Mouse (Mus musculus) lung, postnatal 25 days (tissue): ENCODE measurements around the gene Copz1.
"Not testable (repeated sequence)": the region's sequence is repeated elsewhere in the genome, so short reads cannot be mapped to it uniquely, and the experiment has no call there.

ENCODE experiments used
- DNase-seq: peaks from one replicate; pipeline ENCODE4 v3.0.0; 2022; ENCODE audit warnings: low spot score

Copz1 gene

GRCm38 (mm10) chr15:103252660-103253059, 19.9 kb upstream of the Copz1 start:
- DNase-seq, result peak; percentile 52

DNA sequence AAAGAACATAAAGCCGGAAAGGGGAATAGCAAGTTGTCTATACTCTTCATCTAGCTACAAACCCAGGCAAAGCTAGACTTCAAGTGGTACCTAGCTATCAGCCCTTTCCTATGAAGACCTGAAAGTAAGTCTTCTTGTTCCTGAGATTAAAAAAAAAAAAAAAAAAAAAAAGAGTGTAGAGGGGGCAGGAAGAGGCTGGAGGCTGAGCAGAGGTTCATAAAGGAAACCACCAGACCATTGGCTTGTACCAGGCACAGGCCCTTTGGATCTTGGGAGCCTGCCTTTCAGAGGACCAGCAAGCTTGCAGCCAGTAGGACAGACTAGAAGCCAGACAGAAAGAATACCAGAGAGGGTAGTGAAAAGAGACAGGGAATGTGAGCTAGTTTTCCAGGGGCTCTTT, 19.2 kb upstream of the Copz1 start:
- no peak for DNase-seq

- peak; percentile 43 for DNase-seq
Measured at GRCm38 (mm10) chr15:103255169-103255568, 17.3 kb upstream of the Copz1 start.

GRCm38 (mm10) chr15:103256210-103256986, 16.1 kb upstream of the Copz1 start:
- DNase-seq, result no peak

GRCm38 (mm10) chr15:103257790-103258728, 14.5 kb upstream of the Copz1 start, which contains the start of gene Nfe2:
TSS of gene Nfe2 (minus strand) at chr15:103258403.
- peak; percentile 94 for DNase-seq

GRCm38 (mm10) chr15:103259162-103259561, 13.4 kb upstream of the Copz1 start:
- DNase-seq, result no peak

DNA sequence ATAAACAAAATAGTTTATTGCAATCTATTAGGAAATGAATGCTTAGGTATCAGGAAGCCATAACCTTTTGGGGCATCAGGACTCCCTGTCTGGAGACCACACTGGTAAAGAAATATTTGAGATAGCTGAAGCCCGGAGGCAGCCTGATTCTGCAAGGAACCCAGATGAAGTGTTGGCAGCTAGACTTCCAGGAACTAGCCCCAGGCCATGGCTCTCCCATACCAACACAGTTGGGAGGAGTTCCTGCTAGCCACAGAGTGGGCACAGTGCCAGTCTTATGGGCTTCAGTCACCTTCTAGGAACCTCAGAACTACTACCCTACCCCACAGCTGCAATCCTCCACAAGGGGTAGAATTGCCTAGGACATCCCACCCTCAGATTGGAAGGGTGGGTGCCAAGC, 12.5 kb upstream of the Copz1 start:
- no peak for DNase-seq

DNA sequence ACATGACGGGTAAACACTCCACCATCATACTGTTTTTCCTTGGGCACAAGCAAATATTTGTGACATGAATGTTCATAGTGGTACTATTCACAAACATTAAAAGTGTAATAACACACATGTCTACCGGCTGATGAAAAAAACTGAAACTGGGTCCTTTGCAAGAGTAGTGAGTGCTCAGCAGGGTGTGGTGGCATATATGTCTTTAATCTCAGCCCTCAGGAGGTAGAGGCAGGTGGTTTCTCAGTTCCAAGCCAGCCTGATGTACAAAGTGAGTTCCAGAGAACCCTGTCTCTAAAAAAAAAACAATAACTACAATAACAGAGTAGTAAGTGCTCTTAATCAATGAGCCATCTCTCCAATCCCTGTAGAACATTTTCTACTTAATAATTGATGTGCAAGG, 7.7 kb upstream of the Copz1 start:
- DNase-seq, result no peak

- DNase-seq, result no peak
Measured at GRCm38 (mm10) chr15:103268903-103269302, 3.6 kb upstream of the Copz1 start.

DNA sequence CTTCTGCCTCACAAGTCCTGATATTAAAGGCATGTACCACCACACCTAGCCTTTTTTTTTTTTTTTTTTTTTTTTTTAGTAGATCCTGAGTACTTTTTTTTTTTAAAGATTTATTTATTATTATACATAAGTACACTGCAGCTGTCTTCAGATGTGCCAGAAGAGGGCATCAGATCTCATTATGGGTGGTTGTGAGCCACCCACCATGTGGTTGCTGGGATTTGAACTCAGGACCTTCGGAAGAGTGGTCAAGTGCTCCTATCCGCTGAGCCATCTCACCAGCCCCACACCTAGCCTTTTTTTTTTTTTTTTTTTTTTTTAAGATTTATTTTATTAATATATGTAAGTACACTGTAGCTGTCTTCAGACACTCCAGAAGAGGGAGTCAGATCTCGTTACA, 3.4 kb downstream of the Copz1 start:
- not testable (repeated sequence) for DNase-seq

GRCm38 (mm10) chr15:103277949-103278348, 5.4 kb downstream of the Copz1 start:
- no peak for DNase-seq

- DNase-seq, result no peak
Measured at GRCm38 (mm10) chr15:103279750-103280149, 7.2 kb downstream of the Copz1 start.

DNA sequence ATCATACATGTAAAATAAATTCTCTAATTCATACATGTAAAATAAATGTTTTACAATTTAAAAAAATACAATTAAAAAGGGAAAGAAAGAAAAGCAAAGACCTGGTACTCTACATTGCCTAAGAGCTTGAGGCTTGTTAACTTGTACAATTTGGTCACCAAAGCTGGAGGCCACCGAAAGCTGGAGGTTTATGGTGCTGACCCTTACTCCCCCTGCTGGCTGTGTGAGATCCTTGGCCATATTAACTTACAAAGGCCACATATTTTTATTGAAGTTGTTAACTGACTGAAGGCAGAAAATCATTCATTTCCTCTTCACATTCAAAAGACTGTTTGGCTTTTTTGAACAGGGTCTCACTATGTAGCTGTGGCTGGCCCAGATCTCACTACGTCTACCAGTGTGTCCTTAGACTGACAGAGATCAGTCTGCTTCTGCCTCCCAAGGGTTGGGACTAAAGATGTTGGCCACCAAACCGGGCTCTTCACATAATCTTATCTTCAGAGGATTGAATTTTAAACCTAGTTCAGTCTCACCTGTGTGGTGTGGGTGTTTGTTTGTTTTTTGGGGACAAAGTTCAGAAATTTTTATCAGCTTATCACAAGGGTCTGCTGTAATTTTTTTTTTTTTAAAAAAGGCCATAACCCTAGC, 8.4 kb downstream of the Copz1 start:
- DNase-seq, result no peak

GRCm38 (mm10) chr15:103281465-103282205, 9.1 kb downstream of the Copz1 start:
- DNase-seq, result no peak

- DNase-seq, result no peak
Measured at GRCm38 (mm10) chr15:103284066-103284465, 11.6 kb downstream of the Copz1 start.

DNA sequence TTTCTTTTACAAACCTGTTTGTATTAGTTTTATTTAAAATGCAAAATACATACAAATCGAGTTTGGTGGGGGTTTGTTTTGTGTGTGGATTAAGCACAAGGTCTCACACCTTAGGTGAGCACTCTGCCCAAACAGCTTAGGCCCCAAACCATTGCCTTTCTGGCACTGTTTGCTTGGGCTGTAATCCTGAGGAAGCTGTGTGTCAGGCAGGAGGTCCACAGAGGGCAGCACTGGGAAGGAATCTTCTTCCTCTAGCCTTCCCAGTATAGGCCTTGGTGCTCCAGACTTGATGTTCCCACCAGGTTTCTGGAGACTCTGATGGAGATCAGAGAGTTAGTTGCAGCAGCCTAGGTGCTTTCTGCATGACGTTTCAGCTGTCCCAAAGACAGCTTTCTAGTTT, 12.1 kb downstream of the Copz1 start:
- no peak for DNase-seq

- peak; percentile 29 for DNase-seq
Measured at GRCm38 (mm10) chr15:103285778-103286417, 13.4 kb downstream of the Copz1 start.

DNA sequence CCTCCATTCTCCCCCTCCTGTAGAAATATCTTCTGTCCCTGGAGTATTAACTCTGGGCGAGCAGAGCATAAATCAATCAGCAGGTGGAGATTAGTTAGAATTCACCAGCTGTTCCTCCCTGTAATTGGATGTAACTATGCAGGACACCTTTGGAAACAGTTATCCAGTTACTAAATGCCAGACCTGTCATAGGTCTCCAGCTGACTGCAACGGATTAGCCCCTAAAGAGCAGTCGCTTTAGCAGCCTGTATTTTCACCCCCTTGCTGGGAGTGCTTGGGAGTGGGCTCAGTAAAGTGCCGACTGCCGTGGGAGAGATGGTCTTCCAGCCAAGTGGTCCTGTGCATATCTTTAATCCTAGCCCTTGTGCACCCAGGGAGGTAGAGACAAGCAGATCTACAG, 17.1 kb downstream of the Copz1 start:
- DNase-seq, result no peak

DNA sequence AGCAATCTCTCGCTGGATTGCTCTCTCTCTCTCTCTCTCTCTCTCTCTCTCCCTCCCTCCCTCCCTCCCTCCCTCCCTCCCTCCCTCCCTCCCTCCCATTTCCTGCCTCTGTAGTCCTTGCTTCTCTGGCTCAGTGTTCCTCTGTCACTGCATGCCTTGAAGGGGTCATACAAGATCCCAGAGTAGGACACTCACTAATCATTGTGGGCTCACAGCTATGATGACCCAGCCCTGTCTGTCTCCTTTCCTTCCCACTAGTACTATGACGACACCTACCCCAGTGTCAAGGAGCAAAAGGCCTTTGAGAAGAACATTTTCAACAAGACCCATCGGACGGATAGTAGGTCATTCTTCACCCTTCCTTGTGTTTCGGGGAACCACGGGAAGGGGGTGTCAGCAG, 17.9 kb downstream of the Copz1 start:
- no peak for DNase-seq

DNA sequence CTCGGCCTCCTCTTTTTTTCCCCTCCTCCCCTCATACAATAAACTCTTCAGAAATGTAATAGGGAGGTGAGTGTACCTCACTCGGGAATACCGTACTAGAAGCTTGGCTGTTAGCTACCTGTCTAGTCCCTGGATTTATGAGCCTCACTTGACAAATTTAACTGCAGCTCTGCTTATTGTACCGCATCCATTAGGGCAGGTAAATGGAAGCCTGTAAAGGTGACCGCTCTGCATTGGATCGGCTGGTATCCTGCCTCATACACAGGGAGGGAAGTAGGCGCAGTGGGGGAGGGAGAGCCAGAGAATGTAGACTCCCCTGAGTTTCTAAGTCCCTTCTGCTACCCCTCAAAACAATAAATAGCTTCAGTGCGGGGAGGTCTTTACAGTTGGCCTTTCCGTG, 18.3 kb downstream of the Copz1 start:
- DNase-seq, result no peak

DNA sequence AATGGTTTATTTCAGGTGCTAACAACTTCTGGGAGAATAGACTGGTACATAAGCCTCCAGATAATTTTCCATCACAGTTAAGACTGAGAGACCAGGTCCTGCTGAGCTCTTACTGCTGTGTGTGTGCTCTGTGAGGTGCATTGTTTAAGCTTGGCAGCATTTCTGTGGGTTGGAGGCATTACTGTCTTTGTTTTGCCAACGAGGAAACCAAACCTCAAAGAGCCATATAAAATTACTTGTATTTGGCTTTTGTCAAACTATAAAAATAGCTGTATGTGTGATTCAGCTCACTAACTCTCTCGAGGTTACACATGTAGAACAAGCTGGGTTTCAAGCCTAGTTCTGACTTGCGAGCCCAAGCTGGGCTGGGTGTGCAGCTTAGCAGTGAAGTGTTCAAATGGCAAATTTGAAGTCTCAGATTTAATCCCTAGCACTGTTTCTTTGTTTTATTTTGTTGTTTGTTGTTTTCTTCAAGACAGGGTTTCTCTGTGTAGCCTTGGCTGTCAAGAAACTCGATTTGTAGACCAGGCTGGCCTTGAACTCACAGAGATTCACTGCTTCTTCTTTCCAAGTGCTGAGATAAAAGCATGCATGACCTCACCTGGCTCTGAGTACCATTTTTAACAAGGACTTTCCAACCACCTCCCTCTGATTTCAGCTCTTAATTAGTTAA, 20.3 kb downstream of the Copz1 start:
- DNase-seq, result no peak
